Mouse (Mus musculus) liver, embryonic 14.5 days (tissue): Measurements from ENCODE around the gene Nucks1.

Experiments
- CTCF ChIP-seq: IDR thresholded peaks from 2 replicates; pipeline ENCODE4 v1.5.1; 2016; ENCODE audit warnings: antibody characterized with exemption, low read depth, control low read depth
- EP300 ChIP-seq: IDR thresholded peaks from 2 replicates; pipeline ENCODE4 v1.6.1; 2016; ENCODE audit warnings: antibody characterized with exemption, low read depth

DNA sequence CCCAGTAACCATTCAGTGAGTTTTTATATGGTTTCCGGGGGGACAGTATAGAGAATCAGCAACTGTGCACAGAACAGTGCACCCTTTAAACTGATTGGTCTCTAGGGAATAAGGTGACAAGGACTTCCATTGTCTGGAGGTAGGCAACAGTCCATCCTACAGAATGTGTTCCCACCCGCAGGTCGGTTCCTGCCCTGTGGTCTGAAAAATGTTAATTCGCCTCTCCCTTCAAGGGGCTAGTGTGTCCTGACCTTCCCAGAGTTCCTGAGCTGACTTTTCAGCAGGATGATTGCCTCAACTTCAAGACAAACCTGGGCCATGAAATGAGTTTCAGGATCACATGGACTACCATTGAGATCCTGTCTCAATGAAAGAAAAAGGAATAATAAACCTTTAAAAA lies 18.9 kb upstream of the Nucks1 start:
- TF ChIP-seq CTCF (no peak), EP300 (no peak)
